Mouse (Mus musculus) adrenal gland, adult 18-20 months (tissue): ENCODE results near the gene Armh2. TPM values are rescaled to one million over a fixed set of nuclear protein-coding genes. Genes with fewer than 3 reads are reported as not detected.
A peak's percentile ranks its signal among the peaks of the same experiment; 100 is the strongest.
"Not testable (repeated sequence)": the region's sequence is repeated elsewhere in the genome, so short reads cannot be mapped to it uniquely, and the experiment has no call there.

Source experiments
- DNase-seq, 2 experiments: peaks; one replicate each; pipeline ENCODE4 v3.0.0; 2021 to 2022; ENCODE audit warnings: low spot score in 2 of 2
- total RNA-seq, 2 experiments: library from RNA; stranded (reverse); gene quantifications; 1 replicate in 1 of 2; 2 replicates in 1 of 2; pipeline ENCODE4 v1.2.3; 2021

Armh2 gene
- total RNA-seq, 2 experiments from 2014 or later: not detected

- no peak for DNase-seq
Observed at GRCm38 (mm10) chr13:24757820-24758564, 17.0 kb downstream of the Armh2 start.

GRCm38 (mm10) chr13:24759451-24759850, 18.4 kb downstream of the Armh2 start:
- DNase-seq: no peak

GRCm38 (mm10) chr13:24760351-24760870, 19.4 kb downstream of the Armh2 start:
- no peak for DNase-seq

- no peak for DNase-seq
Observed at GRCm38 (mm10) chr13:24761083-24761402, 20.0 kb downstream of the Armh2 start.

GRCm38 (mm10) chr13:24761403-24762227, 20.6 kb downstream of the Armh2 start, which contains the start of gene Gmnn:
Gene Gmnn, minus strand, starts transcription at chr13:24761923.
- peak; percentile 86 to 88 for DNase-seq

- no peak for DNase-seq
Observed at GRCm38 (mm10) chr13:24762254-24762653, 21.2 kb downstream of the Armh2 start.

- DNase-seq: not testable (repeated sequence)
Observed at GRCm38 (mm10) chr13:24767809-24768208, 26.8 kb downstream of the Armh2 start.

- not testable (repeated sequence) for DNase-seq
Observed at GRCm38 (mm10) chr13:24771482-24771881, 30.4 kb downstream of the Armh2 start.

- DNase-seq: peak; percentile 32 to 36
Observed at GRCm38 (mm10) chr13:24776146-24776844, 35.3 kb downstream of the Armh2 start.

GRCm38 (mm10) chr13:24778026-24778425, 37.0 kb downstream of the Armh2 start:
- no peak for DNase-seq

- DNase-seq: no peak
Observed at GRCm38 (mm10) chr13:24778706-24779380, 37.8 kb downstream of the Armh2 start.

GRCm38 (mm10) chr13:24781916-24782315, 40.9 kb downstream of the Armh2 start:
- DNase-seq: peak in 1 of 2 experiments; percentile 62

- DNase-seq: no peak
Observed at GRCm38 (mm10) chr13:24786014-24786490, 45.0 kb downstream of the Armh2 start.

- no peak for DNase-seq
Observed at GRCm38 (mm10) chr13:24787477-24787876, 46.4 kb downstream of the Armh2 start.

GRCm38 (mm10) chr13:24791349-24791748, 50.3 kb downstream of the Armh2 start:
- DNase-seq: no peak

- no peak for DNase-seq
Observed at GRCm38 (mm10) chr13:24792411-24793045, 51.5 kb downstream of the Armh2 start.
